ENCODE assay signal across 14 mouse cellular contexts in the genomic region with DNA sequence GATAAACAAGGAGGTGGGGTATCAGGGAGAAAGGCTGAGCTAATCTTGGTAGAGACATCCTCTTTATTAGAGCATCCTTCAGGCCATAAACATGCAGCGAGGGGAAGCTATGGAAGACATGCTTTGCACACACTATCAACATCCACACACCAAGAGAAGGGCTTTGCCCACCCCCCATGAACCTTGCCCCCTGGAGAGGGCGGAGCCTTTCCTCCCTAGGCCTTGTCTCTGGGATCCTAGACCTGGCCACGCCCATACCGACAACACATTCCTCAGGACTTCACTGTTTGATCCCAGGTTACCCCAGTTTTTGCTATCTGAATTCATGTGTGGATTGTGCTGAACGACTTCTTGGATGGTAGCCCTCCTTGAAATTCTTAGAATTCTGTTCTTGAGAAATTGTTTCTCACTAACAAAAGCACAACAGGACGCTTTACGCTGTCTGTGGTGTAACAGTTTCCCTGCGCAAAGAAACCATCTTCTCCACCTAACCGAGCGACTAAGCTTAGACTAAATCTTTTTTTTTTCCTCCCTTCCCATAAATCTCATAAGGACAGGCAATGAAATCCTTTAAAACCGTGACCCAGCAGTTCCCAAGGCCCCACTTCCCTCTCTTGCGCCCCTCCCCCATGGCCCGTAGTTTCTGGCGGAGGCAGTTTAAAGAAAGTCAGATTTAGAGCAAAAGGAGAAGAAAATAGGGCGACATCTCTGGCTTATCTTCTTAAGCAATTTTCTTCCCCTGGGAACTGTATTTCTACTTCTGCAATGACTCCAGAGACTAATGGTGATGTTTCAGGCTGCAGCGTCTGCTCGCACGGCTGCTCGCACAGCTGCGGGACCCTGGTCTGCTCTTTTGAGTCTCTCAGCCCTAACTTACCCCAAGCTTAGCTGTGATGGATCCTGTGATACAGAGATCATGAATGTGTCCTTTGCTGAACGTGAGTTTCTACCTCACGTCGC. TPM values are rescaled to one million over a fixed set of nuclear protein-coding genes. Genes with fewer than 3 reads are reported as not detected.
DNase-seq lines count a peak whose midpoint lies in the region; ATAC-seq and TF ChIP-seq lines count a peak whose summit lies in the region.
"Had no signal": no experiment of that assay in that cellular context is flagged by ENCODE, and none has a peak within 500 bp of the region (broad histone marks: within the 10 kb centered on the region; RNA-seq: fewer than 3 reads in every experiment).

No protein-coding gene starts in this region.

- 0 out of 2 replicates have a peak overlapping the region, but pooled peaks have one; percentile 0 for H3K4me2 ChIP-seq in midbrain, embryonic 12.5 days (replicated peaks)
- no peak overlapping the region for H3K4me2 ChIP-seq in midbrain, postnatal 0 days (ENCODE audit: low read depth, low read length, poor library complexity, severe bottlenecking)
- no peak overlapping the region for H3K4me2 ChIP-seq in limb, embryonic 11.5 days (ENCODE audit: low read depth, severe bottlenecking)
- H3K4me2 ChIP-seq: hindbrain, embryonic 13.5 days; liver, embryonic 11.5 days had no signal

- H3K4me1 ChIP-seq in midbrain, embryonic 12.5 days: peaks cover 6% of the 10 kb centered on the region; the same call in 1 of the 2 replicates
- no peaks in the 10 kb centered on the region; the same call in 1 of the 2 replicates for H3K4me1 ChIP-seq in midbrain, postnatal 0 days (ENCODE audit: insufficient read depth, low read length)
- peaks cover 14% of the 10 kb centered on the region for H3K4me1 ChIP-seq in limb, embryonic 11.5 days (ENCODE audit: control insufficient read depth, insufficient read depth, low read length)

- no peak overlapping the region for H3K27ac ChIP-seq in midbrain, embryonic 12.5 days (replicated peaks)
- H3K27ac ChIP-seq in midbrain, postnatal 0 days (ENCODE audit: low read depth, low read length): no peak overlapping the region
- no peak overlapping the region for H3K27ac ChIP-seq in limb, embryonic 11.5 days (replicated peaks; ENCODE audit: low read depth, low read length)
- H3K27ac ChIP-seq: hindbrain, embryonic 13.5 days had no signal

- peak; percentile 24 for DNase-seq in adrenal gland, postnatal 14 days
- DNase-seq in adrenal gland, adult (ENCODE audit: inconsistent age in 2 of 2, low spot score in 1 of 2): no peak
- DNase-seq in midbrain, postnatal 0 days (ENCODE audit: low spot score): no peak
- DNase-seq in limb, embryonic 11.5 days (ENCODE audit: low spot score): peak; percentile 48
- peak; percentile 22 for DNase-seq in splenic B cell, adult 2 months (ENCODE audit: low read depth, low spot score)
- no peak for DNase-seq in gastrocnemius, postnatal 25 days
- DNase-seq in testis, postnatal 10 days (ENCODE audit: low spot score): no peak
- DNase-seq: adrenal gland, adult 8-10 months; cerebellum, adult 2 months; layer of hippocampus, adult 9-11 months had no signal

- WGBS in midbrain, embryonic 12.5 days: 53% methylated on average over 23 of the region's 23 CpGs
- WGBS in midbrain, postnatal 0 days: 36% methylated on average over 23 of the region's 23 CpGs
- 56% methylated on average over 23 of the region's 23 CpGs for WGBS in limb, embryonic 11.5 days

- TF ChIP-seq CTCF in midbrain, postnatal 0 days (IDR thresholded peaks at IDR 0.05): no peak

- H3K9ac ChIP-seq in midbrain, embryonic 12.5 days (replicated peaks): no peak overlapping the region
- H3K9ac ChIP-seq in midbrain, postnatal 0 days (replicated peaks; ENCODE audit: low read length, poor library complexity, severe bottlenecking): no peak overlapping the region
- H3K9ac ChIP-seq in limb, embryonic 11.5 days (ENCODE audit: low read length): no peak overlapping the region; the same call in 1 of the 2 replicates
- H3K9ac ChIP-seq: hindbrain, embryonic 13.5 days had no signal

- no peaks in the 10 kb centered on the region for H3K9me3 ChIP-seq in midbrain, embryonic 12.5 days
- H3K9me3 ChIP-seq in midbrain, postnatal 0 days (ENCODE audit: low read length): no peaks in the 10 kb centered on the region
- H3K9me3 ChIP-seq in limb, embryonic 11.5 days (ENCODE audit: control insufficient read depth, low read length): no peaks in the 10 kb centered on the region
- H3K9me3 ChIP-seq: hindbrain, embryonic 13.5 days had no signal

- no peaks in the 10 kb centered on the region for H3K36me3 ChIP-seq in midbrain, embryonic 12.5 days
- no peaks in the 10 kb centered on the region for H3K36me3 ChIP-seq in midbrain, postnatal 0 days (ENCODE audit: insufficient read depth, low read length)
- no peaks in the 10 kb centered on the region for H3K36me3 ChIP-seq in limb, embryonic 11.5 days (ENCODE audit: control insufficient read depth, insufficient read depth, low read length)
- no peaks in the 10 kb centered on the region for H3K36me3 ChIP-seq in splenic B cell, adult 2 months (ENCODE audit: control insufficient read depth, insufficient read depth, low read length, poor library complexity, severe bottlenecking)
- H3K36me3 ChIP-seq: hindbrain, embryonic 13.5 days had no signal

- no peak overlapping the region for H3K4me3 ChIP-seq in midbrain, embryonic 12.5 days
- H3K4me3 ChIP-seq in midbrain, postnatal 0 days (ENCODE audit: low read depth, low read length): no peak overlapping the region
- H3K4me3 ChIP-seq in limb, embryonic 11.5 days (ENCODE audit: low read depth, low read length): no peak overlapping the region
- H3K4me3 ChIP-seq: hindbrain, embryonic 13.5 days had no signal

- no peak for ATAC-seq in midbrain, embryonic 12.5 days (ENCODE audit: low FRiP score, low read depth)
- ATAC-seq in midbrain, postnatal 0 days (ENCODE audit: low FRiP score): no peak
- ATAC-seq in limb, embryonic 11.5 days (ENCODE audit: insufficient number of reproducible peaks, low FRiP score, low TSS enrichment, low read depth): no peak
- ATAC-seq: forebrain, embryonic 16.5 days had no signal

- 0 out of 2 replicates have a peak, but pooled peaks cover 2% of the 10 kb centered on the region for H3K27me3 ChIP-seq in midbrain, embryonic 12.5 days
- no peaks in the 10 kb centered on the region for H3K27me3 ChIP-seq in midbrain, postnatal 0 days (ENCODE audit: insufficient read depth, low read length)
- no peaks in the 10 kb centered on the region for H3K27me3 ChIP-seq in limb, embryonic 11.5 days (ENCODE audit: control insufficient read depth, insufficient read depth, low read length)
- no peaks in the 10 kb centered on the region for H3K27me3 ChIP-seq in splenic B cell, adult 2 months (ENCODE audit: control insufficient read depth, insufficient read depth, low read length, poor library complexity, severe bottlenecking)
- H3K27me3 ChIP-seq: hindbrain, embryonic 13.5 days had no signal

RNA-seq across cellular contexts. Expression of gene Cldn14, which starts 1.7 kb away (rescaled TPM):
- total RNA-seq in adrenal gland, postnatal 14 days (2021): 2.4 TPM in 1 of 2 replicates, not detected in the other
- not detected in 2 replicates for polyA plus RNA-seq in midbrain, embryonic 12.5 days (2016; fragmentation: Nextera tagmentation; extraction: Ambion mirVana)
- 0.76 TPM in 1 of 2 replicates, not detected in the other for total RNA-seq in midbrain, postnatal 0 days (2014; rRNA removed)
- 0.12 TPM in 1 of 2 replicates, not detected in the other for polyA plus RNA-seq in midbrain, postnatal 0 days (2015; fragmentation: Nextera tagmentation; extraction: Ambion mirVana)
- not detected in 2 replicates for polyA plus RNA-seq in limb, embryonic 11.5 days (2014; fragmentation: Nextera tagmentation; extraction: Ambion mirVana)
- not detected for total RNA-seq in gastrocnemius, postnatal 25 days (2021)
- total RNA-seq: adrenal gland, adult 8-10 months had no signal
- polyA plus RNA-seq: forebrain, embryonic 16.5 days; hindbrain, embryonic 13.5 days had no signal

Comparison
In these comparisons a context has a peak if more than half of its experiments do, and no peak if none do; other contexts are left out.
1. DNase-seq: peak in adrenal gland, postnatal 14 days (single experiment), limb, embryonic 11.5 days (single experiment) and splenic B cell, adult 2 months (single experiment); none in adrenal gland, adult (0 of 2), midbrain, postnatal 0 days (single experiment), gastrocnemius, postnatal 25 days (single experiment) and testis, postnatal 10 days (single experiment).